Mouse (Mus musculus) retina, postnatal 7 days (tissue): ENCODE data around the gene Spatc1l.

Experiments
- DNase-seq: peaks from one replicate; pipeline ENCODE4 v3.0.0-alpha.2; 2012; ENCODE audit warnings: low read depth, low spot score

Gene Spatc1l

GRCm38 (mm10) chr10:76561972-76562371 lies at the start of gene Spatc1l:
TSS of gene Spatc1l (plus strand) at chr10:76562272.
- DNase-seq: no peak

DNA sequence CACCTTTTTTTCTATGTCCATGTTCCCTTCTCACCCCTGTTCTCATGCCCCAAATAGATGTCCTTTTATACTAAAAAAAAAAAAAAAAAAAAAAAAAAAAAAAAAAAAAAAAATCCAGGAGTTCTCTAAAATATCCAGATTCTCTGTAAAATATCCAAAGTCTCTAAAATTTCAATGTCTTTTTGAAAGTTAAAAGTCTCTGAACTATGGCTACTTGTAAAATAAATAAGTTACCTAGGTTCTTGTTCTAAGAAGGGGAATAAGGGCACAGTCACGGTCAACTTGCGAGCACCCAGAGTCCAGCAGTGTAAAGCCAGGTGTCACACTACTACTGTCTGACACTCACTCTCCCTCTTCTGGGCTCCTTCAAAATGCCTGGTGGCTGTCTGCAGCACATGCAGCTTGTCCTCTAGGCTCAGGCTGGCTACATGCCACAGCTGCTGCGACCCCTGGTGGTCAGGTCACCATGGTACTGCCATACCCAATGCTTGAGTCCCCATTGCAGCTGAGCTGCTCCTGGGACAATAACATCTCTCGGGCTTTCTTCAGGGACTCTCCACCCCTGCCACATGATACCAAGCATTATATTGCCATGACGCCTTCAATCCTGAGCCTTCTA lies 49.0 kb upstream of the Spatc1l start:
- DNase-seq: peak; percentile 67

DNA sequence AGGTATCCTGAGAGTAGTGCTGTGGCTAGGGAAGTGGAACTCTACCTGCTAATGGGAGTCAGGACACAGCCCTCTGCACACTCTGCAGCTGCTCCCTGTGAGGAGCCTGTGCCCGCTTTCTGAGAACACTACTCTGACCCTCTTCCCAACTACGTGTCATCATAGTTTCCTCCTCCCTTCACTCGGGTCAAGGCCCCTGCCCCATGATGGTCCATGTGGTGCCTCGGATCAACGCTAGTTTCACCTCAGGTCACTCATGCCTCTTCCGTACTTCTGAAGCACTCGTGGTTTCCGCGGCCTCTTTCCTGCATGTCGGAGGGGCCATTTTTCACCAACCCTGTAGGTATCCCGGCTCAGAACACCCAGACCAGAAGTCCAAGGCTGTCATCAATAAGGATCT lies 31.1 kb upstream of the Spatc1l start:
- no peak for DNase-seq

DNA sequence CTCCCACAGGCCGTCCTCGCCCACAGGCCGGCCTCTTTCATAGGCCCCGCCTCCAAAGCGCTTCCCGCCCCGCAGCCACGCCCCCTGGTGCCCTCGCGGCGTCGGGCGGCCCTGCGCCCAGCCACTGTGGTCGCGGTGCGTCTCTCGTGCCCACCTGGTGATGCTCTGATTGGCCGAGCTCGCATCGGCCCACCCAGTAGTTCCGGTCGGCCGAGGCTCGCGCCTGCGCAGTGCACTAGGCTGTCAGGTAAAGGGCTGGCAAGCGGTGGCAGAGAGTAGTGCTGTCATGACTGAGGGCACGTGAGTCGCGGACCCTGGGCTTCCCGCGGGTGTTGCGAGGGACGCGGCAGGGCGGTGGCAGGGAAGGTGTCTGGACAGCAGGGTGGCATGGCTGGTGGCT lies 30.7 kb upstream of the Spatc1l start, which contains the start of gene Lss:
Gene Lss, plus strand, starts transcription at position 214 of the 400 bp plus-strand sequence.
- DNase-seq: peak; percentile 95

- no peak for DNase-seq
Measured at GRCm38 (mm10) chr10:76531828-76532227, 30.2 kb upstream of the Spatc1l start.

DNA sequence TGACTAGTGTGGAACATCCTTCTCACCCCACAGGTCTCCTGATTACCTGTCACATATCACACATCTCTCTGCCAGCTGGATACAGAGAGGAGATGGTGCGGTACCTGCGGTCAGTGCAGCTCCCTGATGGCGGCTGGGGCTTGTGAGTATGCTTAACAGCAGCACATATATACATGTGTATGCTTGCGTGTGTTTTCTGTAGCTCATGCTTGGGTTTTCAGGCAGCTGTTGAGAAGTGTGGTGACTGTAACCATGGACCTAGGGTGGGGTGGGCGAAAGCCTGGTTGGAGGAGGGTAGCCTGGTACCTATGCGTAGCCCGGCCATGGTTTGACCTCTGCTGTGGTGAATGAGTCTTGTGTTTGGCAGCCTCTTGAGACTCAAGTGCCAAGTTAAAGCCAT lies 26.5 kb upstream of the Spatc1l start:
- DNase-seq: no peak

GRCm38 (mm10) chr10:76537619-76538018 lies 24.5 kb upstream of the Spatc1l start:
- DNase-seq: no peak

GRCm38 (mm10) chr10:76541336-76542085 lies 20.6 kb upstream of the Spatc1l start:
- DNase-seq: no peak

DNA sequence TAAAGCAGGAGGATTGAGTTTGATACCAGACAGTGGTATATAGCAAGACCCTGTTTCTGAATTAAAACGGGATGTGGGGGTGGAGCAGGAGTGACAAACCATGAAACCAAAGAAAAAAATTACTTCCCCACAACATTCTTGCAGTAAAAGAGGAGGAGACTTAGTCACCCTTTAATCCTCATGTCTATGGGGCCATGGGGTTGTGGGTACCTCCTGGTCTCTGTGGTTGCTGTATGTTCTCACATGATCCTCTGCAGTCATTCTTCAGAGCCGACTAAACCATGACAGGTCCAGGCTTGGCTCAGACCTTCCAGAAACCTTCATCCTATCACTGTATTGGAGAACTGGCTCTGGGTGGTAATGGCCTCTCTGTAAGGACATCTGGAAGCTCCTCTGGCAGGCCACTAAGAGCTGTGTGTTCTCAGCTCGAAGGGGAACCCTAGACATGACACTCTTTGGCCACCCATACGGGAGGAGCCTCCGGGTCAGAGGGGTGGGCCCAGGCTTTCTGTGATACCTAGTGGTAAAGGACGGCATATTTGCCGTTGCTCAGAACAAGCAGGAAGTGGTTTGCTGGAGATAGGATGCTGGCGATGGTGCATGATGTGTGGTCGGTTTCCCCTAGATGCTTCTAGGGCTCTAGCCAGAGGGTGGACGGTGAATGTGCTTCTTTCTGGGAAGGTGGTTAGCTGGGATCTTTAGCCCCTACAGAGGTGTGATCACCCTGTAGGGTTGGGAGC lies 19.3 kb upstream of the Spatc1l start:
- no peak for DNase-seq

- no peak for DNase-seq
Measured at GRCm38 (mm10) chr10:76546566-76546965, 15.5 kb upstream of the Spatc1l start.

DNA sequence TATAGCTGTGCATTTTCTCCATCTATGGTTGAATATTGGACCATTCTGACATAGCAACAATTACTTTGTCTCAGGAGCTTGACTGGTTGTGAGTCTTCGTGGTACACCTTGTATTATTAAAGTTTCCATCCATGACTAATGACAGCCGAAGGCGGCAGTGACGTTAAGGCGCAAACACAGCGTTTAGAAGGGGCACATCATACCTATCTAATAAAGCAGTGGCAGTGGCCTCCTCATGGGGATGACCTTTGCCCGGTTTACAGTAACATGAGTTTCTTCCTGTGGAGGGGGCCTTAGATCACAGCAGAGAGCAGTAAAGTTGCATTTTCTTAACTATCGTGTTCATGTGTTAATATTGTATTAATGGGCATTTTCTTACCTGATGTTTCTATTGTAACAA lies 13.9 kb upstream of the Spatc1l start:
- DNase-seq: no peak

DNA sequence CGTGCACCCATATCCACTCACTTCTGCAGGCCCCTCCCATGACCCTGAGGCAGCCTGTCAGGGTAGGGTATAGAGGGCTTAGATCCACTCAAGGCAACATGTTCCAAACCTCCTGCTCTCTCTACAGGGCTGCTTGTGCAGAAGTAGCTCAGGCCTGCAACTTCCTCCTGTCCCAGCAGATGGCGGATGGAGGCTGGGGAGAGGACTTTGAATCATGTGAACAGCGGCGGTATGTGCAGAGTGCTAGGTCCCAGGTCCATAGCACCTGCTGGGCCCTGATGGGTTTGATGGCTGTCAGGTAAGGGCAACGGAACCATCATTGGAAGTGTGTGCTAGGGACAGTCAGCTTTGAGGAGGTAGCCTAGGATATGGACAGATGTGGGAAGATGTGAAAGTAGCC lies 11.6 kb upstream of the Spatc1l start:
- DNase-seq: no peak

GRCm38 (mm10) chr10:76551556-76551955 lies 10.5 kb upstream of the Spatc1l start:
- DNase-seq: no peak

DNA sequence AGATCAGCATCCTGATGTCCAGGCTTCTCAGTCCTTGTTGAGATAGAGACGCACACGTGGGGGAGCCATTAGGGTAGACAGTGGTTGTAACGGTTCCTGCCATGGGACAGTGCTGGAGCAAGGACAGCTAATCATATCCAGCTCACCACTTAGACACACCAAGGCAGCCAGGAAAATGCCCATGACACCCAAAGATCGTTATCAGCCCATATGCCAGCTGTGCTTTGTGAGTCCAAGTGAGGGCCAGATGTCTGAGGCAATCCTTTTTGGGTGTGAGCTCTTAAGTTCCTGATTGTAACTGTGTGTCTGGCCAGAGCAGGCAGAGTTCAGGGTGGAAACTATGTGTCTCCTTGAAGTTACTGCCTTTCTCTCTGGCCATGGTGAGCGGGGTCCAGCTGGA lies 8.0 kb upstream of the Spatc1l start:
- DNase-seq: no peak

GRCm38 (mm10) chr10:76569996-76570685 lies 8.1 kb downstream of the Spatc1l start:
- no peak for DNase-seq

- DNase-seq: no peak
Measured at GRCm38 (mm10) chr10:76571070-76571469, 9.0 kb downstream of the Spatc1l start.

DNA sequence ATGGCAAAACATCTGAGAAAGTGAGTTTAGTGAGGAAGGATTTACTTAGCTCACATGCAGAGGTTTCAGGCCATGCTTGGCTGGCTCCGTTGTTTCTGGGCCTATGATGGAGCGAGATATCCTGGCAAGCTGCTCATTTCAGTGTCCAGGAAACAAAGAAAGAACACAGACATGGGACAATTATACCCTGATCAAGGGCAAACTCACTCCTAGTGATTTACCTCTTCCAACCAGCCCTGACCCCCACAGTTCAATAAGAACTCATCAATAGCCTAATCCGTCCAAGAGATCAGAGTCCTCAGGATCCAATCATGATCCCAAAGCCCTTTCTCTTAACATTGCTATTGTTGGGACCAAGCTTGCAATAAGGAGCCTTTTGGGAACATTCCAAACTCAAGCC lies 10.1 kb downstream of the Spatc1l start:
- DNase-seq: no peak

GRCm38 (mm10) chr10:76575374-76575773 lies 13.3 kb downstream of the Spatc1l start, which contains the start of gene Ftcd:
TSS of gene Ftcd (plus strand) at chr10:76575648.
- no peak for DNase-seq

- DNase-seq: no peak
Measured at GRCm38 (mm10) chr10:76576920-76577319, 14.8 kb downstream of the Spatc1l start.

- DNase-seq: no peak
Measured at GRCm38 (mm10) chr10:76584138-76584537, 22.1 kb downstream of the Spatc1l start.

GRCm38 (mm10) chr10:76586190-76586589 lies 24.1 kb downstream of the Spatc1l start:
- DNase-seq: no peak

DNA sequence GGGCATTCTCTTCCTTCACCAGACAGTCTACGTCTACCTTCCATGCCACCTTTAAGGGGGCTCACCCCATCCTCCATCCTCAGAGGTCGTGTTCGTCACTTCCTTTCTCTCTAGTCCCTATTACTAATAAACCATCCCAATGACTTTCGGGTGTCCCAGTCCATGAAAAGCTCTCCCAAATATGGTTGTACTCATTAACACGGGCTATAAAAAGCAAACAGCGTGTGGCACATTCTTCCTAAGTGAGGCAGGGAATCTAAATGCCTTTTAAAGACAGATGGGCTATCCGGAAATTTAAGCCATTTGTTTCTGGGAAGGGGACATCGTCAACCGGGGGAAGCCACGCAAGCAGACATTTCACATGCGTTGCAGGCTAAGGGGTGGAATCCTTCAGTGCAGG lies 28.1 kb downstream of the Spatc1l start:
- no peak for DNase-seq
